Mouse (Mus musculus) ovary, adult 18-20 months (tissue): ENCODE results near the gene Intu.

Source experiments
- DNase-seq: peaks from one replicate; pipeline ENCODE4 v3.0.0; 2022; ENCODE audit warnings: low spot score, mixed read lengths

Intu gene

GRCm38 (mm10) chr3:40683171-40683570 is 152.1 kb downstream of the Intu start:
- DNase-seq: no peak

- no peak for DNase-seq
These were observed 154.9 kb downstream of the Intu start for GRCm38 (mm10) chr3:40685855-40686515.

- DNase-seq: no peak
These were observed 155.8 kb downstream of the Intu start for GRCm38 (mm10) chr3:40686836-40687235.

- no peak for DNase-seq
These were observed 156.5 kb downstream of the Intu start for GRCm38 (mm10) chr3:40687588-40687987.

GRCm38 (mm10) chr3:40691566-40691965 is 160.5 kb downstream of the Intu start:
- DNase-seq: no peak

GRCm38 (mm10) chr3:40693435-40693834 is 162.3 kb downstream of the Intu start:
- no peak for DNase-seq

GRCm38 (mm10) chr3:40693960-40694359 is 162.9 kb downstream of the Intu start:
- DNase-seq: no peak

- no peak for DNase-seq
These were observed 163.4 kb downstream of the Intu start for GRCm38 (mm10) chr3:40694438-40694837.

- DNase-seq: no peak
These were observed 164.1 kb downstream of the Intu start for GRCm38 (mm10) chr3:40695162-40695561.

- DNase-seq: no peak
These were observed 167.7 kb downstream of the Intu start for GRCm38 (mm10) chr3:40698834-40699233.

GRCm38 (mm10) chr3:40704816-40705430 is 173.8 kb downstream of the Intu start:
- DNase-seq: no peak

GRCm38 (mm10) chr3:40708655-40709054 is 177.6 kb downstream of the Intu start, which contains the start of gene Slc25a31:
Gene Slc25a31 (plus strand): TSS chr3:40708855.
- no peak for DNase-seq

- DNase-seq: no peak
These were observed 185.0 kb downstream of the Intu start for GRCm38 (mm10) chr3:40716056-40716455.

GRCm38 (mm10) chr3:40719022-40719421 is 187.9 kb downstream of the Intu start:
- DNase-seq: no peak

GRCm38 (mm10) chr3:40738381-40738912 is 207.4 kb downstream of the Intu start:
- DNase-seq: no peak

GRCm38 (mm10) chr3:40744024-40744835 is 213.1 kb downstream of the Intu start, which contains the start of gene Hspa4l:
Gene Hspa4l (plus strand): TSS chr3:40744495.
- no peak for DNase-seq

GRCm38 (mm10) chr3:40744836-40745660 is 214.0 kb downstream of the Intu start:
- DNase-seq: peak; percentile 92

GRCm38 (mm10) chr3:40745661-40746547 is 214.8 kb downstream of the Intu start:
- no peak for DNase-seq
